Mouse (Mus musculus) 416B (cell line): ENCODE results near the gene Arl4d.
A peak's percentile ranks its signal among the peaks of the same experiment; 100 is the strongest.
"Not testable (repeated sequence)": the region's sequence is repeated elsewhere in the genome, so short reads cannot be mapped to it uniquely, and the experiment has no call there.

Experiments
- DNase-seq: peaks from one replicate; pipeline ENCODE4 v3.0.0; 2011; ENCODE audit warnings: low read depth

Gene Arl4d

GRCm38 (mm10) chr11:101664825-101665635, at the start of gene Arl4d:
Gene Arl4d, plus strand, starts transcription at chr11:101665541.
- DNase-seq = peak; percentile 93

- no peak for DNase-seq
These were observed 49.2 kb upstream of the Arl4d start for GRCm38 (mm10) chr11:101616104-101616503.

- DNase-seq = no peak
These were observed 48.2 kb upstream of the Arl4d start for GRCm38 (mm10) chr11:101616948-101617767.

GRCm38 (mm10) chr11:101617849-101618248, 47.5 kb upstream of the Arl4d start:
- DNase-seq = peak; percentile 41

- no peak for DNase-seq
These were observed 46.7 kb upstream of the Arl4d start for GRCm38 (mm10) chr11:101618596-101618995.

GRCm38 (mm10) chr11:101620022-101620655, 45.2 kb upstream of the Arl4d start:
- not testable (repeated sequence) for DNase-seq

GRCm38 (mm10) chr11:101626649-101626994, 38.7 kb upstream of the Arl4d start:
- no peak for DNase-seq

- DNase-seq = peak; percentile 99
These were observed 38.1 kb upstream of the Arl4d start, which contains the start of gene Rdm1 for GRCm38 (mm10) chr11:101626995-101627856. Gene Rdm1, plus strand, starts transcription at chr11:101627195.

GRCm38 (mm10) chr11:101627857-101628559, 37.3 kb upstream of the Arl4d start:
- no peak for DNase-seq

GRCm38 (mm10) chr11:101628733-101629417, 36.5 kb upstream of the Arl4d start:
- DNase-seq = peak; percentile 25

GRCm38 (mm10) chr11:101635660-101636059, 29.7 kb upstream of the Arl4d start:
- DNase-seq = no peak

- peak; percentile 71 for DNase-seq
These were observed 25.6 kb upstream of the Arl4d start for GRCm38 (mm10) chr11:101639761-101640160.

GRCm38 (mm10) chr11:101640857-101641709, 24.3 kb upstream of the Arl4d start:
- peak; percentile 92 for DNase-seq

GRCm38 (mm10) chr11:101641710-101642642, 23.4 kb upstream of the Arl4d start:
- peak; percentile 98 for DNase-seq

- no peak for DNase-seq
These were observed 22.4 kb upstream of the Arl4d start for GRCm38 (mm10) chr11:101642931-101643330.

GRCm38 (mm10) chr11:101644591-101644990, 20.8 kb upstream of the Arl4d start:
- DNase-seq = no peak

- not testable (repeated sequence) for DNase-seq
These were observed 20.3 kb upstream of the Arl4d start for GRCm38 (mm10) chr11:101645043-101645410.
